Mouse (Mus musculus): ENCODE results near the gene Atg10.

- TF ChIP-seq CTCF (IDR thresholded peaks at IDR 0.05; ENCODE audit: low read depth) (no peak), EP300 (optimal IDR thresholded peaks at IDR 0.05) (no peak)
These were observed 95.2 kb downstream of the Atg10 start for GRCm38 (mm10) chr13:91128581-91128980.

All from stomach, postnatal 0 days (tissue).